Mouse (Mus musculus): ENCODE results near the gene Atp9a.

- TF ChIP-seq POLR2A (IDR thresholded peaks at IDR 0.05; ENCODE audit: insufficient read length, low read depth) (no peak), MAX (IDR thresholded peaks at IDR 0.05; ENCODE audit: low read depth) (no peak), USF1 (IDR thresholded peaks at IDR 0.05; ENCODE audit: low read depth) (no peak), MYOD1 (IDR thresholded peaks at IDR 0.05; ENCODE audit: control insufficient read depth in 1 of 3, insufficient read length in 2 of 3, low read depth in 2 of 3) (no peak)
Observed at GRCm38 (mm10) chr2:168626385-168626784, 115.8 kb downstream of the Atp9a start.

All from myocyte (in vitro differentiated cells).